Mouse (Mus musculus): ENCODE measurements at regions not wholly inside any gene's neighbourhood (a gene's known extent, or its start where the extent isn't known, plus 50 kb on each side); places are given as distances from the start of the nearest gene placed in this dataset.

- Histone ChIP-seq H3K4me2 (ENCODE audit: low read depth, low read length) (peak overlapping the region; percentile 29; the same call in 1 of the 2 replicates), H3K9me3 (ENCODE audit: low read length) (no peaks in the 10 kb centered on the region), H3K27ac (no peak overlapping the region), H3K9ac (replicated peaks; ENCODE audit: low read length) (no peak overlapping the region), H3K27me3 (ENCODE audit: insufficient read depth, low read length) (peaks cover 6% of the 10 kb centered on the region), H3K4me1 (ENCODE audit: insufficient read depth, low read length) (0 out of 2 replicates have a peak, but pooled peaks cover 5% of the 10 kb centered on the region), H3K4me3 (ENCODE audit: low read length) (no peak overlapping the region), H3K36me3 (ENCODE audit: insufficient read depth, low read length) (no peaks in the 10 kb centered on the region)
- DNase-seq (ENCODE audit: low spot score), result peak; percentile 66
- WGBS, result 10% methylated on average over 13 of the region's 13 CpGs
- no peak for TF ChIP-seq CTCF (IDR thresholded peaks at IDR 0.05; ENCODE audit: low read depth)
- 0 out of 2 replicates have a peak, but pooled peaks have one; percentile 16 for ATAC-seq
Measured at GRCm38 (mm10) chr5:120304295-120304701, 127.2 kb upstream of the Lhx5 start.

- TF ChIP-seq CTCF (IDR thresholded peaks at IDR 0.05; ENCODE audit: low read depth), result peak; percentile 64
- H3K4me2 ChIP-seq (ENCODE audit: low read depth, low read length), result no peak overlapping the region
- DNase-seq (ENCODE audit: low spot score), result no peak
- H3K9me3 ChIP-seq (ENCODE audit: low read length), result no peaks in the 10 kb centered on the region
- H3K36me3 ChIP-seq (ENCODE audit: insufficient read depth, low read length), result no peaks in the 10 kb centered on the region
- no peak overlapping the region for H3K27ac ChIP-seq
- 88% methylated on average over 6 of the region's 6 CpGs for WGBS
- H3K27me3 ChIP-seq (ENCODE audit: insufficient read depth, low read length), result no peaks in the 10 kb centered on the region
- no peak for ATAC-seq
- H3K4me3 ChIP-seq (ENCODE audit: low read length), result no peak overlapping the region
- H3K4me1 ChIP-seq (ENCODE audit: insufficient read depth, low read length), result no peaks in the 10 kb centered on the region
- H3K9ac ChIP-seq (replicated peaks; ENCODE audit: low read length), result no peak overlapping the region
Measured at GRCm38 (mm10) chr5:120312299-120312698, 119.2 kb upstream of the Lhx5 start.

GRCm38 (mm10) chr5:120313984-120314383 is 117.5 kb upstream of the Lhx5 start:
- no peak overlapping the region for H3K4me2 ChIP-seq (ENCODE audit: low read depth, low read length)
- ATAC-seq (no peak), DNase-seq (ENCODE audit: low spot score) (no peak)
- H3K4me1 ChIP-seq (ENCODE audit: insufficient read depth, low read length), result no peaks in the 10 kb centered on the region
- no peaks in the 10 kb centered on the region for H3K27me3 ChIP-seq (ENCODE audit: insufficient read depth, low read length)
- TF ChIP-seq CTCF (IDR thresholded peaks at IDR 0.05; ENCODE audit: low read depth), result no peak
- H3K36me3 ChIP-seq (ENCODE audit: insufficient read depth, low read length), result no peaks in the 10 kb centered on the region
- H3K9ac ChIP-seq (replicated peaks; ENCODE audit: low read length), result no peak overlapping the region
- H3K27ac ChIP-seq, result no peak overlapping the region
- 80% methylated on average over 6 of the region's 6 CpGs for WGBS
- no peak overlapping the region for H3K4me3 ChIP-seq (ENCODE audit: low read length)
- H3K9me3 ChIP-seq (ENCODE audit: low read length), result no peaks in the 10 kb centered on the region

- TF ChIP-seq CTCF (IDR thresholded peaks at IDR 0.05; ENCODE audit: low read depth), result no peak
Measured at GRCm38 (mm10) chr5:120315116-120315515, 116.4 kb upstream of the Lhx5 start.

GRCm38 (mm10) chr5:120318951-120319350 is 112.5 kb upstream of the Lhx5 start:
- TF ChIP-seq CTCF (IDR thresholded peaks at IDR 0.05; ENCODE audit: low read depth), result no peak
- Histone ChIP-seq H3K27me3 (ENCODE audit: insufficient read depth, low read length) (no peaks in the 10 kb centered on the region), H3K4me1 (ENCODE audit: insufficient read depth, low read length) (peaks cover 10% of the 10 kb centered on the region; the same call in 1 of the 2 replicates), H3K27ac (no peak overlapping the region), H3K9ac (replicated peaks; ENCODE audit: low read length) (no peak overlapping the region), H3K9me3 (ENCODE audit: low read length) (no peaks in the 10 kb centered on the region), H3K36me3 (ENCODE audit: insufficient read depth, low read length) (no peaks in the 10 kb centered on the region), H3K4me2 (ENCODE audit: low read depth, low read length) (no peak overlapping the region), H3K4me3 (ENCODE audit: low read length) (no peak overlapping the region)
- ATAC-seq (no peak), DNase-seq (ENCODE audit: low spot score) (no peak)
- 76% methylated on average over 1 of the region's 1 CpGs for WGBS

More at GRCm38 (mm10) chr5:120315116-120315515, 116.4 kb upstream of the Lhx5 start:
- Histone ChIP-seq H3K9ac (replicated peaks; ENCODE audit: low read length) (no peak overlapping the region), H3K4me2 (ENCODE audit: low read depth, low read length) (no peak overlapping the region), H3K4me1 (ENCODE audit: insufficient read depth, low read length) (no peaks in the 10 kb centered on the region), H3K9me3 (ENCODE audit: low read length) (no peaks in the 10 kb centered on the region), H3K36me3 (ENCODE audit: insufficient read depth, low read length) (no peaks in the 10 kb centered on the region), H3K27me3 (ENCODE audit: insufficient read depth, low read length) (no peaks in the 10 kb centered on the region), H3K27ac (no peak overlapping the region), H3K4me3 (ENCODE audit: low read length) (no peak overlapping the region)
- no peak for ATAC-seq
- DNase-seq (ENCODE audit: low spot score), result no peak
- WGBS, result 49% methylated on average over 8 of the region's 8 CpGs

GRCm38 (mm10) chr5:120322031-120322731 is 109.3 kb upstream of the Lhx5 start:
- Histone ChIP-seq H3K27me3 (ENCODE audit: insufficient read depth, low read length) (no peaks in the 10 kb centered on the region), H3K9ac (replicated peaks; ENCODE audit: low read length) (no peak overlapping the region), H3K4me3 (ENCODE audit: low read length) (peak overlapping the region; percentile 20), H3K4me2 (ENCODE audit: low read depth, low read length) (peak overlapping the region; percentile 56), H3K27ac (no peak overlapping the region), H3K36me3 (ENCODE audit: insufficient read depth, low read length) (no peaks in the 10 kb centered on the region), H3K9me3 (ENCODE audit: low read length) (no peaks in the 10 kb centered on the region), H3K4me1 (ENCODE audit: insufficient read depth, low read length) (peaks cover 10% of the 10 kb centered on the region; the same call in 1 of the 2 replicates)
- WGBS, result 4% methylated on average over 26 of the region's 30 CpGs
- ATAC-seq, result no peak
- DNase-seq (ENCODE audit: low spot score), result no peak
- no peak for TF ChIP-seq CTCF (IDR thresholded peaks at IDR 0.05; ENCODE audit: low read depth)

- DNase-seq (ENCODE audit: low spot score) (no peak), ATAC-seq (no peak)
- Histone ChIP-seq H3K4me1 (ENCODE audit: insufficient read depth, low read length) (peaks cover 10% of the 10 kb centered on the region; the same call in 1 of the 2 replicates), H3K4me2 (ENCODE audit: low read depth, low read length) (peak overlapping the region; percentile 56), H3K9ac (replicated peaks; ENCODE audit: low read length) (no peak overlapping the region), H3K27ac (no peak overlapping the region), H3K9me3 (ENCODE audit: low read length) (no peaks in the 10 kb centered on the region), H3K4me3 (ENCODE audit: low read length) (peak overlapping the region; percentile 20), H3K27me3 (ENCODE audit: insufficient read depth, low read length) (no peaks in the 10 kb centered on the region), H3K36me3 (ENCODE audit: insufficient read depth, low read length) (no peaks in the 10 kb centered on the region)
- no peak for TF ChIP-seq CTCF (IDR thresholded peaks at IDR 0.05; ENCODE audit: low read depth)
- 20% methylated on average over 9 of the region's 12 CpGs for WGBS
Measured at GRCm38 (mm10) chr5:120322732-120323316, 108.7 kb upstream of the Lhx5 start.
